Mouse (Mus musculus): ENCODE data around the gene Zfp740.
A peak's percentile ranks its signal among the peaks of the same experiment; 100 is the strongest.
"Not testable (repeated sequence)": the region's sequence is repeated elsewhere in the genome, so short reads cannot be mapped to it uniquely, and the experiment has no call there.

The Zfp740 gene

DNA sequence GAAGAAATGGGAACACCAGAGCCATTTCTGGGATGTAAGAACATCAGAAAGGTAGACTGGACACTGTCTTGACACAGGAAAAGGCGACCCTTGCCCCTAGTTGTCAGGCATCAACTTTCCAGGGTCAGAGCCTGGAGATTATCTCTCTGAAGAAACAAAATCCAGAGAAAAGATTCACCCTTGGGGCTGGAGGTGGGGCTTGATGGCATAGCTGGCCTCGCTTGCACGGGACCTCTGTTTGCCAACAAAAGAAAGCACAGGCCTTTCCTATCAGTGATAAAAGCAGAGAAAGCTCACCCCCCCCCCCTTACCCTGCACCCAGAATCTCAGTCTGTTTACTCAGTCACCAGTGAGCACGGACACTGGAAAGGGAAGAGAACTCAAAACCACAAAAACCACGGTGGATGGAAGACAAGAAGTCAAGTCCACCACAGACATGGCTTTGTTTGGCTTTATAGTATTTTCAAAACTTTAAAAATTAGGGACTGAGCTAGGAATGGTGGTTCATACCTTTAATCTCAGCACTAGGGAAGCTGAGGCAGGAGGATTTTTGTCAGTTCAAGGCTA lies 10.1 kb upstream of the Zfp740 start:
- no peak for DNase-seq (ENCODE audit: low spot score in 2 of 2)

- no peak for DNase-seq (ENCODE audit: low spot score in 2 of 2)
Measured at GRCm38 (mm10) chr15:102193652-102194051, 9.4 kb upstream of the Zfp740 start.

GRCm38 (mm10) chr15:102194439-102194838 lies 8.6 kb upstream of the Zfp740 start:
- DNase-seq (ENCODE audit: low spot score in 2 of 2), result no peak

GRCm38 (mm10) chr15:102195373-102195772 lies 7.7 kb upstream of the Zfp740 start:
- no peak for DNase-seq (ENCODE audit: low spot score in 2 of 2)

DNA sequence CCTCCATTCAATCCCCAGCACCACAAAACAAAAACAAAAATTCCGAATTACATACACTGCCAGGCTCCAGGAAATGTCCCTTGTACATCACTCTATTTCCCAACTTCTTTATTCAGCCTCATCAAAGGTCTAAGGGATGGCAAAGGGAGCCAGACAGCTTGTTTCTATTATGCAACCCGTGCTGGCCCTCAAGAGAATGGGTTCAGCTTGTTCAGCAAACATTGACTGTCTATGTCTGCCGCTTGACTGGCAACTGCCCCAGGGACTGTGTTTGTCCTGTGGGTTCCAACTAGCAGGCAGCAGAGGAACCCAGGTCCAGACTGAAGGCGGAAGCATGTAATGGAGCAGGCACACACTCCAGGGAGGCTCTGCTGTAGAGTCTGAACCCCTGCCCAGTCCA lies 4.2 kb upstream of the Zfp740 start:
- DNase-seq (ENCODE audit: low spot score in 2 of 2), result no peak

DNA sequence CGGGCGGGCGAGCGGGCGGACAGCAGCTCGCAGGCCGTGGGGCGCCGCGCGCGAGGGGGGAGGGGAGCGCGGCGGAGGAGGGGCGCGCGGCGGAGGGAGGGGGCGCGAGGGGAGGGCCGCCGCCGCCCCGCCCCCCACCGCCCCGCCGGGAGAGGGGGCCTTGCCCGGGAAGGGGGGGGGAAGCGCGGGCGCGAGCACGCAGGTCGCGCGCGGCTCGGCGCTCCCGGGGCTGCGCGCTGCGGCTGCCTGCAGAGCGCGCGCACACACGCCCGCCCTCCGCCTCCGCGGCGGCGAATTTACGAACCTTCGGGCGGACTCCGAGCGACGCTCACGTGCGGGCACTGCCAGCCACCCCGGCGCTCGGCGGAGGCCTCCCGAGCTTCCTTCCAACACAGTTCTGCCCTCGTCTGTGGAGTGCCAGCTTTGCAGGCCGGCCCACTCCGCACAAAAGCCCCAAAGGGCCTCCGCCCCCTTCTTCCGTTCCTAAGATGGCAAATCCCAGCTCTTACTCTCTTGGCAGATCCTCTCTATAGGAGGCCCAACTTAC lies 859 bp downstream of the Zfp740 start:
- peak; percentile 51 to 64 for DNase-seq (ENCODE audit: low spot score in 2 of 2)

GRCm38 (mm10) chr15:102204674-102205505 lies 1.8 kb downstream of the Zfp740 start, which contains the start of gene Csad:
TSS of gene Csad (minus strand) at chr15:102204724.
- no peak for DNase-seq (ENCODE audit: low spot score in 2 of 2)

GRCm38 (mm10) chr15:102205779-102206178 lies 2.7 kb downstream of the Zfp740 start:
- DNase-seq (ENCODE audit: low spot score in 2 of 2), result peak in 1 of 2 experiments; percentile 45

- no peak for DNase-seq (ENCODE audit: low spot score in 2 of 2)
Measured at GRCm38 (mm10) chr15:102207351-102207750, 4.3 kb downstream of the Zfp740 start.

GRCm38 (mm10) chr15:102208092-102208561 lies 5.1 kb downstream of the Zfp740 start:
- no peak for DNase-seq (ENCODE audit: low spot score in 2 of 2)

GRCm38 (mm10) chr15:102209114-102209513 lies 6.1 kb downstream of the Zfp740 start:
- no peak for DNase-seq (ENCODE audit: low spot score in 2 of 2)

DNA sequence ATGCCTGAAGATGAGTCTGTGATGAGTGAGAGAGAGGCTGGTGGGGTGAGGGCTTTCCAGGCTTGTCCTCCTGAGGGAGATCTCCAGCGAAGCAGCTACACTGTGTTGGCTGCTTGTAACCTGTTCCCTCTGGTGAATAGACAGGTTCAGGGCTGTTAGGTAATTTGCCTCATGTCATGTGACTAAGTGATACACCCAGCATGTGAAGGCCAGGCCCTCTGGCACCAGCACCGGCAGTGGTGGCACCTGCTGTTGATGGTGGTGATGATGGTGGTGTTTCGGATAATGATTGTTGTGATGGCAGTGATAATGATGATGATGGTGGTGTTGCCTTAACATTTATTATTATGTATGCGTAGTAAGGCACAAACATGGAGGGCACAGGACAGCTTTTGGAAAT lies 7.8 kb downstream of the Zfp740 start:
- no peak for DNase-seq (ENCODE audit: low spot score in 2 of 2)

- no peak for DNase-seq (ENCODE audit: low spot score in 2 of 2)
Measured at GRCm38 (mm10) chr15:102211895-102212294, 8.8 kb downstream of the Zfp740 start.

- no peak for DNase-seq (ENCODE audit: low spot score in 2 of 2)
Measured at GRCm38 (mm10) chr15:102214132-102214531, 11.1 kb downstream of the Zfp740 start.

DNA sequence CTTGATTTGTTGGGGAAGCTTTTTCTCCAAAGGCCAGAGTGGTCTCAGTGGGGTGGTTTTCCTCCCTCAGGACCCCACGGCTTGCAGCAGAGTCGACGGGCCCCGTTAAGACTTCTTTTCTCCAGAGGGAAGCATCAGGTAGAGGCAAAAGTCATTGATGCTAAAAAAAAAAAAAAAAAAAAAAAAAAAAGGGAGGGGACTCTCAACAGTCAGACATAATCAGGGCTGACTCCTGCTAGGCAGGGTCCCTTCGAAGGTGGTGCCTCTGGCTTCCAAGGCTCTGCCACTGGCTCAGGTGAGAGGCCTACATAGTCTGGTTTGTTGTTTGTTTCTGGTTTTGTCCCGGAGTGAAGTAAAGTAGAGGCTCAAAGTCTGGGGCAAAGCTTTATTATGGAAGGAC lies 12.6 kb downstream of the Zfp740 start:
- DNase-seq (ENCODE audit: low spot score in 2 of 2), result no peak

GRCm38 (mm10) chr15:102216459-102217228 lies 13.6 kb downstream of the Zfp740 start:
- DNase-seq (ENCODE audit: low spot score in 2 of 2), result no peak

- no peak for DNase-seq (ENCODE audit: low spot score in 2 of 2)
Measured at GRCm38 (mm10) chr15:102217325-102217724, 14.3 kb downstream of the Zfp740 start.

GRCm38 (mm10) chr15:102222386-102222785 lies 19.3 kb downstream of the Zfp740 start:
- no peak for DNase-seq (ENCODE audit: low spot score in 2 of 2)

DNA sequence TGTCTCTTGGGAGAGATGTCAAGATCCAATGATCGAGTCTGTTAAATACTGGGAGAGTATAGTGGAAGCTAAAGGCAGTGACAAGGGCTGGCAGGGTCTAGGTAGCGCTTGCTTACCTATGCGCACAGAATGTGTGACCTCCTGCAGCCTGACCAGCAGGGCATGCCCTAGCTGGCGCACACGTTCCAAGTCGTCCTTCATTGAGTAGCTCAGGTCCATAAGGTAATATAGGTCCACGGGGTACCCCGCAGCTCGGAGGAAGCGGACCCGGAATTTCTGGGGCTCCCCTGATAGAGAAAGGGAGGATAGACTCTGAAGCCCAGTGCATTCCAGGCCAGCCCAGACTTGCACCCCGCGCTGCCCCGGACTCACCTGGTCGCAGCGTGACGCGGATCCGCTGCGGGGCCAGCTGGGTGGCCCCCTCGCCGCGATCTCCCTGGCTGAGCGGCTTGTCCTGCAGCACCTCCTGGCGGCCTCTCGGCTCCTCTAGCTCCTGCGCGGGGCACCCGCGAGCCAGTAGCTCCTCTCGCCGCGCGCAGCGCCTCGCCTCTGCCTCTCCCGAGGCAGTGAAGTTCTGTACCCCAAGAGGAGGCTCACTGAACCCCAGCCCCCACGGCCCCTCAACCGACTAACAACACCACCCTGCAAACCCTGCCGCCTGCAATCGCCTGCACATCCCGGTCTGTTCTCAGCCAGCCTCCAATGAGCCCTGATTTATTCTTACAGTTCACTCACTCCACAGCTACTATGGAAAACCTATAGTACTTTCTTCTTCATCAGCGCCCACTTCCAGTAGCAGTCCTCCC lies 21.3 kb downstream of the Zfp740 start:
- DNase-seq (ENCODE audit: low spot score in 2 of 2), result peak in 1 of 2 experiments; percentile 76

GRCm38 (mm10) chr15:102224992-102225617 lies 22.1 kb downstream of the Zfp740 start:
- no peak for DNase-seq (ENCODE audit: low spot score in 2 of 2)

GRCm38 (mm10) chr15:102225619-102226018 lies 22.6 kb downstream of the Zfp740 start:
- not testable (repeated sequence) for DNase-seq (ENCODE audit: low spot score in 2 of 2)

Data from left cerebral cortex, adult 9 months (tissue).